Mouse (Mus musculus) heart, adult 2 months (tissue): ENCODE measurements around the gene Anp32e.
A peak's percentile ranks its signal among the peaks of the same experiment; 100 is the strongest.

ENCODE experiments used
- CTCF ChIP-seq: fragments of 200-600 bp; IDR thresholded peaks from 2 replicates; pipeline ENCODE4 v1.8.1; 2022; ENCODE audit warnings: antibody characterized with exemption, mild to moderate bottlenecking, moderate library complexity
- POLR2A ChIP-seq: fragments of 200-500 bp; IDR thresholded peaks from 2 replicates; pipeline ENCODE4 v1.6.1; 2011; ENCODE audit warnings: mild to moderate bottlenecking, low read depth, low read length, control low read depth; ENCODE audit not compliant: insufficient read depth

DNA sequence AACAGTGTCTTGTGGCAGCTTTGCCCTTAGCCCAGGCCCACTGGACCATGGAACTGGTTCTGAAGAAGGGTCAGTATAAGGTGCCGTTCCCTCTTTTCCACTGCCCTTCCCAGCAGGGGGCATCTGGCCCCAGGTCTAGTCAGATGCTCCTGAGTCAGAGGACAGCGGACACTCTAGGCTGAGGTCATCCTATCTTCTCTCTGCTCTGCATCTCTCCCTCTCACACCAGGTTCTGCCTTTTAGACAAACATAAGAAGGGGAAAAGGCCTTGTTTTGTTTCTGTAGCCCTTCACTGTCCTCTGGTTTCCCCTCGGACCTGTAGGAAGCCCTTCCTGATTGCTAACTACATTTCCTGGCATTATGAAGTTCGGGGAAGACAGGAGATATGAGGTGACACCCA is 64.8 kb downstream of the Anp32e start:
- peak; percentile 59 for TF ChIP-seq CTCF
- TF ChIP-seq POLR2A = no peak; the same call in 1 of the 2 replicates
